Mouse (Mus musculus) NIH3T3 (cell line): ENCODE measurements at regions not wholly inside any gene's neighbourhood (a gene's known extent, or its start where the extent isn't known, plus 50 kb on each side); places are given as distances from the start of the nearest gene placed in this dataset.

Experiments used
- DNase-seq: peaks from one replicate; pipeline ENCODE4 v3.0.0-alpha.2; 2012; ENCODE audit warnings: low read depth

- peak; percentile 64 for DNase-seq
These were observed 61.2 kb upstream of the Ankrd28 start for GRCm38 (mm10) chr14:31891500-31892185.

GRCm38 (mm10) chr14:31892186-31892510, 61.7 kb upstream of the Ankrd28 start:
- no peak for DNase-seq

- DNase-seq = no peak
These were observed 66.0 kb upstream of the Ankrd28 start for GRCm38 (mm10) chr14:31896500-31896899.

- no peak for DNase-seq
These were observed 69.1 kb upstream of the Ankrd28 start for GRCm38 (mm10) chr14:31899504-31899903.

GRCm38 (mm10) chr14:31899906-31900305, 69.5 kb upstream of the Ankrd28 start:
- DNase-seq = no peak

GRCm38 (mm10) chr14:31901901-31902300, 71.5 kb upstream of the Ankrd28 start:
- no peak for DNase-seq

GRCm38 (mm10) chr14:31903664-31904063, 73.2 kb upstream of the Ankrd28 start:
- DNase-seq = no peak

- DNase-seq = no peak
These were observed 78.1 kb upstream of the Ankrd28 start for GRCm38 (mm10) chr14:31908591-31908990.

- no peak for DNase-seq
These were observed 78.8 kb upstream of the Ankrd28 start for GRCm38 (mm10) chr14:31909291-31909690.

- no peak for DNase-seq
These were observed 80.4 kb upstream of the Ankrd28 start for GRCm38 (mm10) chr14:31910809-31911208.

GRCm38 (mm10) chr14:31918461-31918860, 88.0 kb upstream of the Ankrd28 start:
- no peak for DNase-seq

- DNase-seq = no peak
These were observed 88.5 kb upstream of the Ankrd28 start for GRCm38 (mm10) chr14:31918921-31919320.

- no peak for DNase-seq
These were observed 98.8 kb upstream of the Ankrd28 start for GRCm38 (mm10) chr14:31929161-31929707.

GRCm38 (mm10) chr14:31930367-31930766, 98.4 kb upstream of the Galnt15 start:
- DNase-seq = peak; percentile 66

GRCm38 (mm10) chr14:31931971-31932370, 96.8 kb upstream of the Galnt15 start:
- peak; percentile 9 for DNase-seq

- no peak for DNase-seq
These were observed 95.3 kb upstream of the Galnt15 start for GRCm38 (mm10) chr14:31933441-31933840.

GRCm38 (mm10) chr14:31933841-31934271, 94.9 kb upstream of the Galnt15 start:
- no peak for DNase-seq

- DNase-seq = no peak
These were observed 94.5 kb upstream of the Galnt15 start for GRCm38 (mm10) chr14:31934321-31934720.

GRCm38 (mm10) chr14:31934771-31935170, 94.0 kb upstream of the Galnt15 start:
- DNase-seq = no peak

- DNase-seq = no peak
These were observed 93.4 kb upstream of the Galnt15 start for GRCm38 (mm10) chr14:31935411-31935810.

GRCm38 (mm10) chr14:31936581-31936980, 92.2 kb upstream of the Galnt15 start:
- DNase-seq = no peak

- DNase-seq = no peak
These were observed 87.9 kb upstream of the Galnt15 start for GRCm38 (mm10) chr14:31940900-31941299.

- peak; percentile 32 for DNase-seq
These were observed 86.4 kb upstream of the Galnt15 start for GRCm38 (mm10) chr14:31942266-31942960.
